Mouse (Mus musculus) ES-E14 (cell line): ENCODE measurements at regions not wholly inside any gene's neighbourhood (a gene's known extent, or its start where the extent isn't known, plus 50 kb on each side); places are given as distances from the start of the nearest gene placed in this dataset.

Experiments used
- DNase-seq: peaks from one replicate; pipeline ENCODE4 v3.0.0-alpha.2; 2013; ENCODE audit warnings: low read depth, low spot score
- H3K27ac ChIP-seq: 2 replicates; pipeline ENCODE4 v1.5.1; 2012; ENCODE audit warnings: low read depth, mild to moderate bottlenecking, low read length, moderate library complexity, mixed read lengths; ENCODE audit not compliant: poor library complexity, insufficient read depth, severe bottlenecking
- H3K36me3 ChIP-seq: 2 replicates; pipeline ENCODE4 v1.6.1; 2012; ENCODE audit warnings: mild to moderate bottlenecking, low read length, moderate library complexity, mixed read lengths; ENCODE audit not compliant: control insufficient read depth, poor library complexity, insufficient read depth, severe bottlenecking
- H3K4me1 ChIP-seq, 2 experiments: fragments of 150-350 bp in 1 of 2; sonication (generic) in 1 of 2; 2 replicates each; pipeline ENCODE4 v1.6.1; 2012; ENCODE audit warnings: low read length in 2 of 2, mild to moderate bottlenecking in 1 of 2, mixed read lengths in 1 of 2; ENCODE audit not compliant: control insufficient read depth in 2 of 2, insufficient read depth in 2 of 2, poor library complexity in 1 of 2
- H3K4me3 ChIP-seq, 2 experiments: fragments of 150-350 bp in 1 of 2; sonication (generic) in 1 of 2; 2 replicates each; pipeline ENCODE4 v1.5.1; 2012; ENCODE audit warnings: low read length in 2 of 2, low read depth in 1 of 2, mild to moderate bottlenecking in 1 of 2, mixed read lengths in 1 of 2; ENCODE audit not compliant: insufficient read depth in 1 of 2, poor library complexity in 1 of 2, severe bottlenecking in 1 of 2
- H3K9ac ChIP-seq: 2 replicates; pipeline ENCODE4 v1.6.1; 2012; ENCODE audit warnings: low read depth, mild to moderate bottlenecking, low read length, mixed read lengths; ENCODE audit not compliant: poor library complexity, insufficient read depth, severe bottlenecking
- H3K9me3 ChIP-seq: fragments of 150-350 bp; sonication (generic); 2 replicates; pipeline ENCODE4 v1.6.1; 2012; ENCODE audit warnings: low read depth, mild to moderate bottlenecking, low read length; ENCODE audit not compliant: control insufficient read depth, insufficient read depth
- CHD2 ChIP-seq: IDR thresholded peaks from 2 replicates; pipeline ENCODE4 v1.6.1; 2014; ENCODE audit warnings: mild to moderate bottlenecking, low read depth, low read length, inconsistent platforms
- HCFC1 ChIP-seq: IDR thresholded peaks from 2 replicates; pipeline ENCODE4 v1.6.1; 2012; ENCODE audit warnings: low read length, inconsistent platforms, borderline replicate concordance; ENCODE audit not compliant: insufficient read depth
- MAFK ChIP-seq: IDR thresholded peaks from 2 replicates; pipeline ENCODE4 v1.6.1; 2014; ENCODE audit warnings: mild to moderate bottlenecking, low read depth, low read length, inconsistent platforms; ENCODE audit not compliant: insufficient read depth
- ZC3H11A ChIP-seq: IDR thresholded peaks from 2 replicates; pipeline ENCODE4 v1.6.1; 2012; ENCODE audit warnings: low read depth, mild to moderate bottlenecking, inconsistent platforms, low read length, borderline replicate concordance
- ZNF384 ChIP-seq: IDR thresholded peaks from 2 replicates; pipeline ENCODE4 v1.6.1; 2012; ENCODE audit warnings: low read depth, low read length, inconsistent platforms
- in situ Hi-C, 2 experiments: fragments of 600-800 bp; cut with MboI; formaldehyde crosslinking; loops; one replicate each; pipeline ENCODE4 v1.15.1; 2025; ENCODE audit warnings: low sequenced_read_pairs in 2 of 2, inconsistent platforms in 1 of 2; ENCODE audit not compliant: unreplicated experiment in 2 of 2

DNA sequence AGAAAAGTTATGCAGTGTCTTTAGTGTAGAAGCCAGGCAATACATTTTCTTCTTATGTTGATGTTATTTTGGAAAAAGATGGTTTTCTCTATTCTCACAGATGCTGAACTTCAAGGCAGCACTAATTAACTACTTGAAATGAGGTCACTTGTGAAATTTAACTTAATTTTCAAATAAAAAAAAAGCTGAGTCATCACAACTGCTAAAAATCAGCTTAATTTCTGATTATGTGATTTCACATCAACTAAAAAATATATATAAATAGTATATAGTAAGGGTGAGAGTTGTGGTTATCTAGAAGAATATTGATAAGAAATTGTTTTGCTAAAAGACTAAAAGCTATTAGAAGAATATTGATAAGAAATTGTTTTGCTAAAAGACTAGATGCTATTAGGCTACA lies 1326.0 kb upstream of the Gm7489 start:
- Histone ChIP-seq H3K9me3 (no peaks in the 10 kb centered on the region), H3K9ac (no peak overlapping the region), H3K36me3 (no peaks in the 10 kb centered on the region), H3K27ac (no peak overlapping the region), H3K4me1 (no peaks in the 10 kb centered on the region), H3K4me3 (no peak overlapping the region)
- in situ Hi-C loops: no loop called here
- no peak for DNase-seq
- TF ChIP-seq CHD2 (no peak), HCFC1 (no peak), ZC3H11A (no peak), MAFK (peak; percentile 67; the same call in 1 of the 2 replicates), ZNF384 (no peak)

DNA sequence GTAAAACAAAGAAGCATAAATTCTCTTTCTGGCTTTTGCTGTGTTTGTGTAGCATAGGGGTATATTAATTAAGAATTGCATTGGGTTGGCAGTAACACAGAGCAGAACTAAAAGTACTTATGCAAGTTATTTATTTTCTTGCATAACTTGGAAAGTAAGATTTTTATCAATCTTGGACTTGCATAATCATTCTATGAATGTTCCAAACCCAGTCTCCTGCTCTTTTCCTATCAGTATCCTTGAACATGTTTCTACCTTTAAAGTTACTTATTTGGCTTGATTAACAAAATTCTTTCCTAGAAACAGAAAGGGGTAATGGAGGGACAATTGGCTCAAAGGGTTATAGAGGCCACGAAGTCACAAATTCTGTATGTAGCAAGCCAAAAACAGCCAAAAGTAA lies 1320.6 kb upstream of the Gm7489 start:
- no peaks in the 10 kb centered on the region for H3K4me1 ChIP-seq
- no peaks in the 10 kb centered on the region for H3K36me3 ChIP-seq
- no peak for DNase-seq
- no peak overlapping the region for H3K4me3 ChIP-seq
- no peaks in the 10 kb centered on the region for H3K9me3 ChIP-seq
- in situ Hi-C loops: no loop called here
- no peak overlapping the region for H3K9ac ChIP-seq
- H3K27ac ChIP-seq: no peak overlapping the region
- TF ChIP-seq ZNF384 (no peak), MAFK (no peak), HCFC1 (no peak), ZC3H11A (no peak), CHD2 (no peak)

- Histone ChIP-seq H3K4me3 (no peak overlapping the region), H3K9me3 (no peaks in the 10 kb centered on the region), H3K36me3 (no peaks in the 10 kb centered on the region), H3K27ac (no peak overlapping the region), H3K9ac (no peak overlapping the region), H3K4me1 (no peaks in the 10 kb centered on the region)
- no peak for TF ChIP-seq ZNF384
- TF ChIP-seq ZC3H11A: no peak
- TF ChIP-seq MAFK: no peak
- TF ChIP-seq CHD2: no peak
- no peak for TF ChIP-seq HCFC1
- no peak for DNase-seq
- in situ Hi-C loops: no loop called here
Observed at GRCm38 (mm10) chr15:52565449-52565851, 1319.3 kb upstream of the Gm7489 start.

GRCm38 (mm10) chr15:52570256-52570655 lies 1314.5 kb upstream of the Gm7489 start:
- DNase-seq: no peak
- H3K27ac ChIP-seq: no peak overlapping the region
- no peaks in the 10 kb centered on the region for H3K4me1 ChIP-seq
- H3K4me3 ChIP-seq: no peak overlapping the region
- in situ Hi-C loops: no loop called here
- no peaks in the 10 kb centered on the region for H3K9me3 ChIP-seq
- no peak overlapping the region for H3K9ac ChIP-seq
- no peak for TF ChIP-seq ZNF384
- no peaks in the 10 kb centered on the region for H3K36me3 ChIP-seq

GRCm38 (mm10) chr15:52577614-52578013 lies 1307.1 kb upstream of the Gm7489 start:
- in situ Hi-C loops: no loop called here
- Histone ChIP-seq H3K27ac (no peak overlapping the region), H3K4me3 (no peak overlapping the region), H3K4me1 (no peaks in the 10 kb centered on the region), H3K9me3 (no peaks in the 10 kb centered on the region), H3K9ac (no peak overlapping the region), H3K36me3 (no peaks in the 10 kb centered on the region)
- no peak for TF ChIP-seq ZNF384
- no peak for TF ChIP-seq HCFC1
- no peak for TF ChIP-seq ZC3H11A
- no peak for TF ChIP-seq CHD2
- TF ChIP-seq MAFK: no peak
- no peak for DNase-seq
